Mouse (Mus musculus) heart, postnatal 14 days (tissue): ENCODE data around the gene Gm11437. TPM values are rescaled to one million over a fixed set of nuclear protein-coding genes. Genes with fewer than 3 reads are reported as not detected.

Experiments
- DNase-seq, 2 experiments: peaks; one replicate each; pipeline ENCODE4 v3.0.0; 2021 to 2022
- intact Hi-C: fragments of 180-260 bp; cut with DNase I; formaldehyde crosslinking; loops from one replicate; pipeline ENCODE4 v1.15.1; 2025
- long read RNA-seq, 2 experiments: library from polyadenylated mRNA; stranded (forward); transcript quantifications; one replicate each; pipeline ENCODE4 v2.0.0; 2021
- total RNA-seq, 2 experiments: library from RNA; stranded (reverse); gene quantifications; 2 replicates each; pipeline ENCODE4 v1.2.3; 2021

The Gm11437 gene
- total RNA-seq: not detected
- long read RNA-seq, experiment 1: 0 reads
- long read RNA-seq, experiment 2: 0 reads

DNA sequence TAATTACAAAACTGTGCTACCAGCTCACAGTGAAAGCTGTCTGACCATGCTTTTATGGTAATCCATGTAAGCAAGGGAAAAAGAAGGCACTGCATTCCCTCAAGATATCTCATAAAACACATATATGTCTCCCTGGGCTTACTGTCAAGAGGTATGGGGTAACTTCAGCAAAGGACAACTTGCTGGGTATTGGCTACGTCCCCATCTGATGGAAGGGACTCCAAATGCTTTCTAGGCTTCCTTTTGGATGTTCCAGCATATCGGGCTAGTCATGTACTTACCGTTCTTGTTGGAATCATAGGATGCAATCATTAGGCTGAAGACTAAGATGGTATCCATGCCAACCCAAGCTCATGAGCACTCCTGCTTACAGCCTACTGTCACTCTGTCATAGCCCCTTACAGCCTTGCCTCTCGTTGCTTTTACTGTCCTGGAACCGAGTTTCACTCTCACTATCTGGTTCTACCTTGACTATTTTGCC, at the start of gene Gm11437:
Gm11437 (minus strand) TSS at position 431 of the 481 bp plus-strand sequence.
- intact Hi-C loops: no loop called here
- no peak for DNase-seq

- no peak for DNase-seq
- intact Hi-C loops: no loop called here
Observed at GRCm38 (mm10) chr11:84210876-84211275, 43.6 kb upstream of the Gm11437 start.

DNA sequence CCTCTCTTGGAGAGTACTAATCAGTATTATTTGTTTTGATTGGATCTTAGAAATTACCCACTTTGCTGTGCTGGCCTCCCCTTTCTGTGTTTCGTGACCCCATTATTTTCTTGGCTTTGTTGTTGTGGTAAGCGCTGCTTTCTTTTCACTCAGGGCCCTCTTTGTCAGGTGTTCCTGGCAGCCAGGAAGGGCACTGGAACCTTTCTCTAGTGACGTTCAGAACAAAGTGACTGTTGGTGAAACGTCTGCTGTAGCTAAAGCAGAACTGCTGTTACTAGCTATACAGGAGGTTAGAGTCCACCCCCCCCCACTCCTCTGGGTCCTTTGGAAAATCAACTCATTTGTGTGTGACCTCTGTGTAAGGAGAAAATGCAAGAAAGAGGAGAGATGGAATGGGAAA, 38.5 kb upstream of the Gm11437 start:
- no peak for DNase-seq
- intact Hi-C loops: no loop called here

DNA sequence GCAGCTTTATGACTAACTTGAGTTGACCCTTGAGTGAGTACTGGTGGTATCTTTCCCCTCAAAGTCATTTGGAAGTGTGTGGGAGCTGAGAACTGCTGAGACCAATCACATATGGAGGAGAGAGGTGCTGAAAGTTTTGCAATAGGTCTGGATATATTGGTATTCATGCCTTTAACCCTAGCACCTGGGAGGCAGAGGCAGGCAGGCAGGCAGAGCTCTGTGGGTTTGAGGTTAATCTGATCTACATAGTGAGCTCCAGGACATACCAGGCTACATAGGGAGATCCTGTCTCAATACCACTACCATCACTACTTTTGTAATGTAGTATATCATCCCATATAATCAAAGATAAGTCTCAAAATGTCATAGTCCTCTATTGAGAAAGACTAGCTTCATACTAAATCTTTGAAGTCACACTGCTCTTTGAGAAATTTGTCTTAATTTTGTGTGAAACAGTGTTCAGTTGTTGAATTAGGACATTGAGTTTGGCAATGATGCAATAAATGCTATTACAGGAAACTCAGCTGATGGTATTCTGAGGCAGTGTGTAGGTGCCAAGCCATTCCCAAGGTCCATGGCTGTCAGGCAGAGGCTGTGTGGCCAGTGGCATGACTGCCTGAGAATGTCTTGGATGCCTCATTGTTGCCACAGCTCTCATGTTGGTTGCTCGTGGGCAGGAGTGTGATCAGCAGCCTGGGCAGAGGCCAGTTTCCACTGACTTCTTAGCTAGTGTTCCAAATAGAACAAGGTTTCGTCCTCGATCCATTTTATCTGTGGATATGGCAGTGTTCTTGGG, 30.5 kb upstream of the Gm11437 start:
- DNase-seq: peak in 1 of 2 experiments; percentile 5
- intact Hi-C loops: no loop called here

GRCm38 (mm10) chr11:84194751-84195150, 27.5 kb upstream of the Gm11437 start:
- intact Hi-C loops: no loop called here
- no peak for DNase-seq

- DNase-seq: no peak
- intact Hi-C loops: no loop called here
Observed at GRCm38 (mm10) chr11:84193249-84193648, 26.0 kb upstream of the Gm11437 start.

DNA sequence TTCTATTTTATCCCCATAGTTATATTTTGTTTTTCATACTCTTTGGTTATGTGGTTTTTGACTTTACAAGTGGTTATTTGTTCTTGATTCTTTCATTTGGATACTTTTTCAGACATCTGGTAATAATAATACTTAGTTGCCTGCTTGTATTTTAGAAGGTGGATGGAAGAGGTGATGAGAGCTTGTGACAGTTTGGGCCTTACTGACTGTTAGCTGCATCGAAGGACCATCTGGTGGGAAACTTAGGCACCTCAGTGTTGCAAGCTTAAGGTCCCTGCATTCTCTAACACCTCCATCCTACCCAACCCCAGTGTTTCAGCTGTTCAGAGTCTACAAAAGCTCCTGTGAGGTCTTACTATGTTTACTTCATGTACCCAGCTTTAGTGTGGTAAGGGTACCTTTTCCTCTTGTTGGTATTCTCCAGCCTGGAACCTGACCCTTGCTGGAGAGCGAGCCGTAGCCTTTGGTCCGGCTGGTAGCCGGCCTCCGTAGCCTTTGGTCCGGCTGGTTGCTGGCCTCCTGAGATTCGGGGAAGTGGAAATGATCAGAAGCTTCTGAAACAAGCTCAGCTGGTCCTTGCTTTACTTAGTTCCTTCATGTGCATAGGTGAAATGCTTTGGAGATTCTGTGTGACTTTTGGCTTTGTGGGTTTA, 23.4 kb upstream of the Gm11437 start:
- intact Hi-C loops: no loop called here
- no peak for DNase-seq

GRCm38 (mm10) chr11:84188530-84188929, 21.3 kb upstream of the Gm11437 start:
- intact Hi-C loops: no loop called here
- DNase-seq: no peak

DNA sequence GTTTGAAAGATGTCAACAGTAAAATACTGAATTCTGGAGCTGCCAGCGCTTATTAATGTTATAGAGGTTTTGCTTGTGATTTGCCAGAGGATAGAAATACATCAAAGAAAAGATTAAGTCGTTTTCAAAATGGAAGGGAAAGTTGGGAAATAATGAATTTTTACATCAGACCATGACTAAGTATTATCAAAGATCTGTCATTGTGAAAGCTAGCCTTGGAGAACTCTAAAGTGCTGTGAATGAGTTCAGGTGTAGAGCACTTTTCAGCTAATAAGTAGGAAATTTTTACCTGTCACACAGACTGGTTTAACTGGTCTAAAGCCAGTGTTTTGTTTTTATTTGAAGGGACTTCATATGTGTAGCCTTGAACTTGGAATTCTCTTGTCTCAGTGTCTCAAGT, 14.0 kb upstream of the Gm11437 start:
- intact Hi-C loops: no loop called here
- no peak for DNase-seq

DNA sequence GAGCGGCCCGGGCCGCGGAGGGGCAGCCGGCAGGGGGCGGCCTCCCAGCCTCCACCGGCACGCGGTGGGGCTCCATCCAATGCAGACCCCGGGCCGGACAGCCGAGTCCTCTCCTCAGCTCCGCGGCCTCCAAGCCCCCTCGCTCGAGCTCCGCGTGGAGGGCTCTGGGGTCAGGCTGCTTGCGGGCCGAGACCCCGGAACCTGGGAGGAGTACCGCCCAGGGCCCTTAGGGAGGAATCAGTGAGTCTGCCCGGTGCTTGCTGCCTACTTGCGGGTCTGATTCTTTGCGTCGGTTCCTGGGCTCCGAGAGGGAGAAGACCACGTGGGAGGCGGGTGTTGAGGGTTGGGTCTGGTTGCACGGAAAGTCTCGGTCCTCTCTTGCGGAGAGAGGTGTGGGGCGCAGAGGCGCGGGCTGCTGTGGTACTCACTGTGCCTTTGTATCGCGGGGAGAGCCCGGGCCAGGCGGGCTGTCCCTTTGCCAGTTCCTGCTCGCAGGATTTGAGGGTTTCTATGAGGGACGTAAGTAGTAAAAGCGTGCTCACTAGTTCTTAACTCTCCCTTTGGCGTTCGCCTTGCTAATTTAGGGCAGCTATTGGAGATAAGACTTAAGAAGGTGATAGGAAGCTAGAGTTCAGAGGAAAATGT, 12.8 kb upstream of the Gm11437 start:
- intact Hi-C loops: loop anchor here (2.0 kb wide), 1 partner anchor 65 kb away; no protein-coding TSS in a partner anchor
- peak; percentile 59 to 67 for DNase-seq

GRCm38 (mm10) chr11:84179226-84179953, 12.1 kb upstream of the Gm11437 start:
- intact Hi-C loops: loop anchor here (2.0 kb wide), 1 partner anchor 65 kb away; no protein-coding TSS in a partner anchor
- DNase-seq: peak; percentile 96 to 98

- intact Hi-C loops: loop anchor here (2.0 kb wide), 1 partner anchor 66 kb away; no protein-coding TSS in a partner anchor
Observed at GRCm38 (mm10) chr11:84178571-84178970, 11.3 kb upstream of the Gm11437 start.

GRCm38 (mm10) chr11:84172539-84173435, 5.5 kb upstream of the Gm11437 start:
- intact Hi-C loops: no loop called here
- no peak for DNase-seq

More at GRCm38 (mm10) chr11:84178571-84178970, 11.3 kb upstream of the Gm11437 start:
- DNase-seq: no peak

- intact Hi-C loops: no loop called here
- DNase-seq: peak; percentile 32 to 40
Observed at GRCm38 (mm10) chr11:84168701-84169288, 1.5 kb upstream of the Gm11437 start.

GRCm38 (mm10) chr11:84164561-84164960, 2.7 kb downstream of the Gm11437 start:
- intact Hi-C loops: no loop called here
- no peak for DNase-seq

- DNase-seq: no peak
- intact Hi-C loops: no loop called here
Observed at GRCm38 (mm10) chr11:84164123-84164522, 3.2 kb downstream of the Gm11437 start.

GRCm38 (mm10) chr11:84156535-84157262, 10.6 kb downstream of the Gm11437 start:
- intact Hi-C loops: no loop called here
- DNase-seq: no peak

- intact Hi-C loops: no loop called here
- no peak for DNase-seq
Observed at GRCm38 (mm10) chr11:84150884-84151283, 16.4 kb downstream of the Gm11437 start.
